Mouse (Mus musculus) layer of hippocampus, adult 9-10 months (tissue): Measurements from ENCODE around the gene Bud31.
"Not testable (repeated sequence)": the region's sequence is repeated elsewhere in the genome, so short reads cannot be mapped to it uniquely, and the experiment has no call there.

Experiments used
- DNase-seq: peaks from one replicate; pipeline ENCODE4 v3.0.0; 2022; ENCODE audit warnings: low spot score

Bud31 gene

GRCm38 (mm10) chr5:145129124-145129523 is 11.0 kb upstream of the Bud31 start:
- DNase-seq: no peak

- not testable (repeated sequence) for DNase-seq
Observed at GRCm38 (mm10) chr5:145129773-145130172, 10.4 kb upstream of the Bud31 start.

DNA sequence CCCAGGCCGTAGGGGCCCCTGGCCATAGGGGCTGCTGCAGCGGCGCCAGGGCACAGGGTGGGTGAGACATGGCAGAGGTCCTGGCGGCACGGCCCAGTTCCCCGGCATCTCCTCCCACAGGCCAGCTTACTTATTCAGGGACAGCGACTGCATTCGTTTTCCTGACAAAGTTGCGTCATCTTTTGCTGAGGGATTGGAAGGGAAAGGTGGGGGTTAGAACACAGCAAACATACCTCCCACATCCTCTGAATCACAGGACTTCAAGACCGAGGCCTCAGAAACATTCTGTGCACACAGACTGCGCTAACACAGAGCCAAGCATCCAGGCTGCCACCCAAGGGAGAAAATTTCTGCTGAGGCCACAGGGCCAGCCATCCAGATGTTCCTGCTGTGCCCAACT is 10.0 kb upstream of the Bud31 start:
- peak; percentile 45 for DNase-seq

DNA sequence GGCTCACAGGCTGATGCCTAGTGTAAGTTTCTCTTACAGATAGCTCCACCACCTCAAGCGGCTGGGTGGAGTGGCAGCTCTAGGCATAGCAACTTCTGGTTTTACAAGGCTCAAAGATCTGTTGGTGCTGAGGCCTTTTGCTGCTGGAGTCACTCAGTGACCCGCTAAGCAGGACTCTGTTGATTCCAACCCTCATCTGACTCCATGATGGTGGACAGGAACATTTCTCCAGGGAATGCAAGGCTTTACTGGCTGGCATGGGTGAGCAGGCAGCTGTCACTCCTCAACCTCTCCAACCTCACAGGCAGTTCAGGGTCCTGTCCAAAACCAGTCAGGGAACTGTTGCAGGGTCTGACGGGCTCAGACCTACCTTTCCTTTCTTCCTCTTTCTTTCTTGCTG is 9.2 kb upstream of the Bud31 start:
- DNase-seq: no peak

DNA sequence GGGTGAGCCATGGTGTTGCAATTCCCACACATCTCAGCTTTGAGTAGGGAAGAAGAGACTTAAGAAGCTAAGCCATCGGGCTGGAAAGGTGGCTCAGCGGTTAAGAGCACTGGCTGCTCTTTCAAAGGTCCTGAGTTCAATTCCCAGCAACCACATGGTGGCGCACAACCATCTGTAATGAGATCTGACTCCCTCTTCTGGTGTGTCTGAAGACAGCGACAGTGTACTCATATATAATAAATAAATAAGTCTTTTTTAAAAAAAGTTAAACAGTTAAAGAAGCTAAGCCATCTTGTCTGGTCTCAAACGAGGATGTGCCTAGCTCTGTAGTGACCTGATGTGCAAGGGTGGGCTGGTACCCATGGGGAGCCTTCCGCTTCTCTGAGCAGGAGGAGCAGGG is 6.9 kb upstream of the Bud31 start:
- DNase-seq: not testable (repeated sequence)

DNA sequence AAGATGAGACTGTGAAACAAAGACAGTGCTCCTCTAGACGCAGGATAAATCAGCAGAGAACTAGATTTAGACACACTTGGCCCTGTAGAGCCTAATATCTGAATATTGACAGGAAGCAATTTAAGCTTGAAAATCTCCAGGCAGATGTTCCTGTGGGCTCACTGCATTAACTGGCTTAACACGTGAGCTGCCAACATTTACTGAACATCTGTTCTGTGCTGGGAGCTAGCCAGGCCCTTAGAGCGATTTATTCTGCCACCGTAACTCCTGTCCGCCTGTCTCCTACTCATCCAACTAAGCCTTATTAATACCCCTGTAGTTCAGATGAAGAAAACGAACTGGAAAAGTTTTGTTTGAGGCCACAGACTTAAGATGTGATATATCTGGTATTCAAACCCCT is 1.3 kb upstream of the Bud31 start:
- DNase-seq: no peak

DNA sequence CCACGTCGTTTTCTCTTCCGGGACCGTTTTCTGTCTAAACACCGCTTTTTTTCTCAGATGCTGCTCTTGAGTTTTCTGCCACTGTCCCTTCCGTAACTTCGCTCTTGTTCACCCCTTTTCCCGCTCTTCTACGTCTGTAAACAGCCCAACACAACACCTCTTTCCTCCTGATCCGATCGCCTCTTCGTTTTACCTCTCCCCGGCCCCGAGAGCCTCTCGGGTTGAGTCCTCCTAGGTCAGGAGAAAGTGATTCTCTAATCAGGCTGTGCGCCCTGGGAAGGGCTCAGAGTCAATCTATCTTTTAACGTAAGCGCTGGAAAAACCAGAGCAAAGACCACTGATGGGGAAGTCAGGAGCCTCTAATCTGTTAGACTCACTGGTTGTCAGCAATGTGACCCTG is 449 bp downstream of the Bud31 start:
- no peak for DNase-seq

- DNase-seq: no peak
Observed at GRCm38 (mm10) chr5:145147748-145148147, 7.6 kb downstream of the Bud31 start.

- no peak for DNase-seq
Observed at GRCm38 (mm10) chr5:145149294-145149693, 9.1 kb downstream of the Bud31 start.

DNA sequence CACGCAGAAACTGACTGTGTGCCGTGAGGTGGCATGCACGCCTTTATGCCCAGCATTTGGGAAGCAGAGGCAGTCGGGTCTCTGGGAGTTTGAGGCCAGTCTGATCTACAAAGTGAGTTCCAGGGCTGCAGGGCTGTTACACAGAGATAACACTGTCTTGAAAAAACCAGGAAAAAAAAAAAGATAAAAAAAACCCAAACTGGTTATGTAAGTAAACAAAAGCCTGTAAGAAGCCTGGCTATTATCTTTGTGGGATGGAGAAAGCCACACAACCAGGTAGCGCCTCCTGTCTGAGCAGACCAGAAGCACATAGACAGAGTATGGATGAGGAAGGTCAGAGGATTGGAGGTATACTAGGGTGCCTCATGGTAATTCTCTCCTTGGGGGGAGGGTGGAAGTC is 12.5 kb downstream of the Bud31 start:
- DNase-seq: no peak

DNA sequence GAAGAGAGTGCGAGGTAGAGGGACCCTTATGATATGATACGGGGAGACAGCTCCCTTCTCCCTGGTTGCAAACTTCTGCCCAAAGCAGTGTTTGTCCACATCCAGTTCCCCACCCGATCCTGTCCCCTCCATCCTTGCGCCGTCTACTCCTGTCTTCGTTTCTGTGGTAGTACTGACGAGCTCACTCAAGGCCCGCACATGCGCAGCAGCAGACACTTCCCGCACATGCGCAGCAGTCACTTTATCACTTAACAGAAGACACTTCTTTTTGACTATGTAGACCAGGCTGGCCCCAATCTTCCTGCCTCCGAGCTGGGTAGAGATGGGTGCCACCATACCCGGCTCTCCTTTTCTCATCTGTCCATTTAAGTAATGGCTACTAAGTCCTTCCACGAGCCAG is 21.2 kb downstream of the Bud31 start:
- no peak for DNase-seq

GRCm38 (mm10) chr5:145164710-145165109 is 24.5 kb downstream of the Bud31 start:
- DNase-seq: no peak

- no peak for DNase-seq
Observed at GRCm38 (mm10) chr5:145165184-145165583, 25.0 kb downstream of the Bud31 start.

GRCm38 (mm10) chr5:145166536-145167305 is 26.6 kb downstream of the Bud31 start, which contains the start of the genes Ptcd1 and Cpsf4:
TSS of gene Ptcd1 (minus strand) at chr5:145167108.
TSS of gene Cpsf4 (plus strand) at chr5:145167213.
- DNase-seq: peak; percentile 98

DNA sequence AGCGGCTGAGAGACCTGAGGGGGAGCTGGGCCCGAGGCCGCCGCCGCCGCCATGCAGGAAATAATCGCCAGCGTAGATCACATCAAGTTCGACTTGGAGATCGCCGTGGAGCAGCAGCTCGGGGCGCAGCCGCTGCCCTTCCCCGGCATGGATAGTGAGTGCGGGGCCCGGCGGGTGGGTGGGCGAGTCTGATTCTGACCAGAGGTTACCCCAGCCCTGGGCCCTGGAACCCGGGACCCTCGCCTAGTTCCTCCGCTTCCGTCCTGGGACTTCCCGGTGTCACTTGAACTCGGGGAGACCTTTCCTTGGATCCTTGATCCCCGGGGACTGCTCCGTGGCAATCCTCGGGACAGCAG is 27.1 kb downstream of the Bud31 start:
- DNase-seq: no peak

DNA sequence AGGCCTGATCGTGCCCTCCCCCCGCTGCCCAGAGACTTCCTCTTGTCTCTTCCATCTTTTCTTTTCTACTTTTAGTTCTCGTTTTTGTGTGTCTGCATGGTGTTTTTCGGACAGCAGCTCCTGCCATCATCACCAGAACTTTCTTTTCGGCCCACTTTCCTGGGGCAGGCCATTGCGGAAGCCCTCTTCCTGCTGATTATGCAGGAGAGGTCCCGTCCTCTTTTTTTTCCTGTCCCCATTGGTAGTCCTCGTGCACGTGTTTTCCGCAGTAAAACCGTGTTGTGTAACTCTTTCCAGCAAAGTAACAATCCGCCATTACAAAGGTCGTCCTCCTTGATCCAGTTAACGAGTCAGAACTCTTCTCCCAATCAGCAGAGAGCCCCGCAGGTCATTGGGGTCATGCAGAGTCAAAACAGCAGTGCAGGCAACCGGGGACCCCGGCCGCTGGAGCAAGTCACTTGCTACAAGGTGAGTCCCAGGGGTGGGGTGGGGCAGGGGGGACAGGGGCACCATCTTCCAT is 38.4 kb downstream of the Bud31 start:
- no peak for DNase-seq

DNA sequence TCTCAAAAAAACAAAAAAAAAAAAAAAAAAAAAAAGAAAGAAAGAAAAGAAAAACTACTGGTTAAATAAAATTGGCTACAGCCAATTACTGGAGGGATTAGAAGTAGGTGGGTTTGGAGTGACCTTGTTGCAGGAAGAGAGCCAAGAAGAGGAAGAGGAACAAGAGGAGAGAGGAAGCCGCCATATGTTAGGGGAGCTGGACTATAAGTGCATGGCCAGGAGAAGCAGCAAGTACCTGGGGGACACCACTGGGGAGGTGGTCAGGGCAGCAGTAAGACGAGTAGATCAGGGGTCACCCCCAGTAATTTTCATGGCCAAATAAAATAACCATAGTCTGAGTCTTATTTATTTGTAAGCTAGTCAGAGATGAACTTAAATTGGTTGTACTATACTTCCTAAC is 45.1 kb downstream of the Bud31 start:
- DNase-seq: no peak

DNA sequence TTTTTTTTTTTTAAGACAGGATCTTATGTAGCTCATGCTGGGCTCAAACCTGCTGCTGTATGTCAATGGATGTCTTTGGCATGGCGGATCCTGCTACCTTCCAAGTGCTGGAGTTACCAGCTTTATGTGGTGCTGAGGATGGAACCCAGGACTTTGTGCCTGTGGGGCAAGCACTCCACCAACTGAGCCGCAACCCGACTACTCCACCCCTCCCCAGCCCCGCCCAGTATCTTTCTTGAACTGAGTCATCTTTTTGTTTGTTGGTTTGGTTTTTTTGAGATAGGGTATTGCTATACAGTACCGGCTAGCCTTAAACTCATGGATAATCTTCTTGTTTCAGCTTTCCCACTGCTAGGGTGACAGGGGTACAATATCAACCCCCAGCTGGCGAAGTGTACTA is 49.3 kb downstream of the Bud31 start:
- DNase-seq: no peak

GRCm38 (mm10) chr5:145190373-145190772 is 50.2 kb downstream of the Bud31 start:
- DNase-seq: no peak

DNA sequence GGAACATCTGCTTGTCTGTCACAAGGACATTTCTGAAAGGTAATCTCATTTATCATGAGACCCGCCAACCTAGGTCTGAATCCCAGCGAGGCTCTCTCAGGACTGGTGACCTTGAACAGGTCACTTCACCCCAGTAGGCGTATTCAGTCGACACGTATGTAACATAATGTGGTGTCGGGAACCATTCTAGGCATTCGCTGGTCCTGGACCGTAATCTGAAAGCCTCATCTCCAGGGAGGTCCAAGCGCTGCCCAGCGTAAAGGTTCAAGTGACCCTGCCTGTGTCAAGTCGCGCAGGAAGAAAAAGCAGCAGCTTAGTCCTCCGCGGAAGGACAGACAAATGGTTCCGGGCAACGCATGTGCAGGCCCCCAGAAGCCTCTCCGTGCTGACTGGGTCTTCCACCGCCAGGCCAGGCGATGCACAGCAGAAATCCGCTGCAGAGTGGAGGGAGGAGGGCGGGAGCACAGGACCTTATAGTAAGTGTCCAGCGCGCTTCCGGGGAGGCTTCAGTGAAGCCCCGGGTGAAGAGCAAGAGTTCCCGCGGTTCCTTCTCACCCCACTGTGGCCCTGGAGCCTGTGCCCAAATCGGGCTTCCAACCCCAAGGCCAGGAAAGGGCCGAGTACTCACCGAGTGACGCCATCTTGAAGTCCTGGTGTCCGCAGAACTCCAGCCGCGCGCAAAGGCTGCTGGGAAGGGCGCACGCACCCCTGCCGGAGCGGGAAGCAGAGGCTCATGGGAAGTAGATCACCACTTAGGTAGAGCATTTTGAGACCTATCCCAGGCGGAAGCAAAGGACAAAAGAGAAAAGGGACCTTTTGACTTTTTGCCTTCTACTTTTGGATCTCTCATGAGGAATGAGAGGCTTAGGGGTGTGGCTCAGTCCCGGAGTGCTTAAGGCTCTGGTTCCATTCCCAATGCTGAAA is 51.0 kb downstream of the Bud31 start:
- DNase-seq: peak; percentile 81

GRCm38 (mm10) chr5:145191962-145192361 is 51.8 kb downstream of the Bud31 start, which contains the start of gene Atp5j2:
TSS of gene Atp5j2 (minus strand) at chr5:145192062.
- no peak for DNase-seq
